Mouse (Mus musculus) embryonic fibroblast, embryonic 13.5 days (primary cell): Measurements from ENCODE around the gene Gm26558. TPM values are rescaled to one million over a fixed set of nuclear protein-coding genes. Genes with fewer than 3 reads are reported as not detected.

Experiments
- H3K27ac ChIP-seq: 2 replicates; pipeline ENCODE4 v1.5.1; 2012; ENCODE audit warnings: low read length, control low read depth, inconsistent platforms; ENCODE audit not compliant: insufficient read depth
- H3K4me1 ChIP-seq: 2 replicates; pipeline ENCODE4 v1.6.1; 2011; ENCODE audit warnings: low read length; ENCODE audit not compliant: control insufficient read depth, insufficient read depth
- H3K4me3 ChIP-seq: 2 replicates; pipeline ENCODE4 v1.5.1; 2011; ENCODE audit warnings: mild to moderate bottlenecking, control low read depth, low read length; ENCODE audit not compliant: insufficient read depth
- CTCF ChIP-seq: IDR thresholded peaks from 2 replicates; pipeline ENCODE4 v1.5.1; 2011; ENCODE audit warnings: mild to moderate bottlenecking, control low read depth, low read length, moderate library complexity, borderline replicate concordance; ENCODE audit not compliant: insufficient read depth
- POLR2A ChIP-seq: IDR thresholded peaks from 2 replicates; pipeline ENCODE4 v1.6.1; 2011; ENCODE audit warnings: low read depth, mild to moderate bottlenecking, control low read depth, low read length, moderate library complexity
- polyA plus RNA-seq: library from polyadenylated mRNA; stranded (reverse); fragments of >200 nt; gene quantifications from 2 replicates; pipeline ENCODE4 v1.2.4, GENCODE M21; 2011; ENCODE audit warnings: low read depth; ENCODE audit not compliant: missing spikeins, insufficient read length

The Gm26558 gene
- polyA plus RNA-seq, 1 experiment, result not detected

- TF ChIP-seq CTCF, result no peak
- no peak for TF ChIP-seq POLR2A
- no peaks in the 10 kb centered on the region for H3K4me1 ChIP-seq
These were observed 4.8 kb downstream of the Gm26558 start for GRCm38 (mm10) chr2:70657083-70657482.

GRCm38 (mm10) chr2:70651820-70652219, 10.1 kb downstream of the Gm26558 start:
- TF ChIP-seq POLR2A (no peak), CTCF (no peak)

More at GRCm38 (mm10) chr2:70657083-70657482, 4.8 kb downstream of the Gm26558 start:
- H3K27ac ChIP-seq, result no peak overlapping the region
- no peak overlapping the region for H3K4me3 ChIP-seq

DNA sequence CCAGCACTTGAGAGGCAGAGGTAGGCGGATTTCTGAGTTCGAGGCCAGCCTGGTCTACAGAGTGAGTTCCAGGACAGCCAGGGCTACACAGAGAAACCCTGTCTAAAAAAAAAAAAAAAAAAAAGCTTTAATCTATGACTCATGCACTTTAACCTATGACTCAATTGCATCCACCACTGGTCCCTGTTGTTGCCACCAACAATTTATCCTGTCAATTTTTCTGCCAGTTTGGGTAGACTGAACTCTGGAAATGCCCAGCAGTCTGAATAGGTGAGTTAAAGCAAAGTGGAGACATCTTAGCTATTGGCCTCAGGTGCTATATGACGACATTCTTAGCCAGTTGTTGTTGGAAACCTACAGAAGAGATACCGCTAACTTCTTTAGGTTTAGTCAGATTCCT, 12.4 kb downstream of the Gm26558 start:
- Histone ChIP-seq H3K4me3 (no peak overlapping the region), H3K27ac (no peak overlapping the region), H3K4me1 (no peaks in the 10 kb centered on the region; the same call in 1 of the 2 replicates)
- TF ChIP-seq CTCF (no peak), POLR2A (no peak)

More at GRCm38 (mm10) chr2:70651820-70652219, 10.1 kb downstream of the Gm26558 start:
- H3K4me3 ChIP-seq, result no peak overlapping the region
- H3K27ac ChIP-seq, result no peak overlapping the region
- no peaks in the 10 kb centered on the region; the same call in 1 of the 2 replicates for H3K4me1 ChIP-seq

GRCm38 (mm10) chr2:70648271-70648670, 13.6 kb downstream of the Gm26558 start:
- Histone ChIP-seq H3K4me3 (no peak overlapping the region), H3K4me1 (no peaks in the 10 kb centered on the region; the same call in 1 of the 2 replicates), H3K27ac (no peak overlapping the region)
- TF ChIP-seq CTCF (no peak), POLR2A (no peak)

DNA sequence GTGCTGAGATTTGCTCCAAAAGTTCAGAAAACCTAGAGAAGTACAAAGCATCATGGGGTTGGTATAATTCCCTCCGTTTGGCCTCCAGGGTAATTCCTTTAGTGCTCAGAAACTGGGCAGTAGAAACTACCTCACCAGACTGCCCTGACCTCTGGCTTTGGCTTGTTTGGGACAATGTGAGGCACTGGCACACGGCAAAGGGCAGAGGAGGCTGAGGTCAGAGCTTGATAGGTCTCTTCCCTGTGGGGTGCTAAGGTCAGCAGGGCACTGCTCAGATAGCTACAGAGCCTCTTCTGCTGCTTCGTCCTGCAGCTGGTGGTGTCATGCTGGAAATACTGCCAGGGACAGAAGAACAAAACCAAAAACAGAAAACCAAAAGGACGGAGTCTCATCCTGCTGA, 14.2 kb downstream of the Gm26558 start:
- H3K4me1 ChIP-seq, result no peaks in the 10 kb centered on the region; the same call in 1 of the 2 replicates
- TF ChIP-seq CTCF (no peak), POLR2A (no peak)
- H3K4me3 ChIP-seq, result no peak overlapping the region
- H3K27ac ChIP-seq, result no peak overlapping the region

GRCm38 (mm10) chr2:70645266-70645780, 16.6 kb downstream of the Gm26558 start:
- no peak overlapping the region for H3K27ac ChIP-seq

GRCm38 (mm10) chr2:70642971-70643565, 18.8 kb downstream of the Gm26558 start:
- no peak overlapping the region for H3K27ac ChIP-seq
- no peak overlapping the region for H3K4me3 ChIP-seq
- no peaks in the 10 kb centered on the region for H3K4me1 ChIP-seq
- TF ChIP-seq POLR2A (no peak), CTCF (no peak)

More at GRCm38 (mm10) chr2:70645266-70645780, 16.6 kb downstream of the Gm26558 start:
- no peak overlapping the region for H3K4me3 ChIP-seq
- TF ChIP-seq POLR2A, result no peak
- TF ChIP-seq CTCF, result no peak
- H3K4me1 ChIP-seq, result no peaks in the 10 kb centered on the region; the same call in 1 of the 2 replicates

DNA sequence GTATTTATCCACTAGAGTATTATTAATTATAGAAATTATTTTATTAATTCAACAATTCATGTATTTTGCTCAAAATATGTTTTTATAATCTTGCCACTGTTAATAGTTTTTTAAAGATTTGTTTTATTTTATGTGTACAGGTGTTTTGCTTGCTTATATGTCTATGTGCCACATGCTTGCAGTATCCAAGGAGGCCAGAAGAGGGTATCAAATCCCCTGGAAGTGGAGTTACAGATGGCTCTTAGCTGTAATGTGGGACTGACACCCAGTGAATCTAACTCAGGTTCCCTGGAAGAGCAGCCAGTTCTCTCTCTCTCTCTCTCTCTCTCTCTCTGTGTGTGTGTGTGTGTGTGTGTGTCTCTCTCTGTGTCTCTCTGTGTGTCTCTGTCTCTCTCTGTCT, 20.9 kb downstream of the Gm26558 start:
- Histone ChIP-seq H3K4me1 (no peaks in the 10 kb centered on the region), H3K27ac (no peak overlapping the region), H3K4me3 (no peak overlapping the region)
- TF ChIP-seq CTCF (no peak), POLR2A (no peak)

DNA sequence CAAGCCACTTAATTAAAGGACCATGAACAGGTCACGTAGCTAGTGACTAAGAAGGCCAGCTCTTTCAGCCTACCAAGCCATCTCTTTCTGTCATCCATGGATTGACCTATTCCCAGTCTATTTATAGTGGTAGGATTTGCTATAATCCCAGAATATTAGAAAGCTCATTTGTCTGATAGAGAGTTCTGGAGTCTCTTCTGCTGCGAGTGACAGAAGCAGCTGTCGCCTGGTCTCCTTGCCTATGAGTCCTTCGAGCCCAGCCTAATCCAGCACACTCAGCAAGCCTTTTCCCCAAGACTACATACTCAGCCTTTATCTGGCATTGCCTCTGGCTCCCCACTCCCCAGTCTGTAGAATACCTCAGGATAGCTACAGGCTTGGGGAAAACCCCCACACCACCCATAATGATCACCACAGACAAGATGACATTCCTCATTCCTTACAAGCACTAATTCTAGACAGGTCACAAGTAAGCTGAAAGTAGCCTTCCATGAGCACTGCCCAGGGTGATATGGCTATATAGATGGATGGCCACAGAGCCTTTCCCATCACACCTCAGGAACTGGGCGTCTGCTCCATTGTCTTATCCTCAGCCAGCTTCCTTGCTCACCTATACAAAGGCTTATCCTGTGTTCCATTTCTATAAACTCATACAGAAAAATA, 27.7 kb downstream of the Gm26558 start:
- TF ChIP-seq POLR2A, result no peak
- no peak for TF ChIP-seq CTCF
- Histone ChIP-seq H3K4me3 (no peak overlapping the region), H3K4me1 (no peaks in the 10 kb centered on the region)

DNA sequence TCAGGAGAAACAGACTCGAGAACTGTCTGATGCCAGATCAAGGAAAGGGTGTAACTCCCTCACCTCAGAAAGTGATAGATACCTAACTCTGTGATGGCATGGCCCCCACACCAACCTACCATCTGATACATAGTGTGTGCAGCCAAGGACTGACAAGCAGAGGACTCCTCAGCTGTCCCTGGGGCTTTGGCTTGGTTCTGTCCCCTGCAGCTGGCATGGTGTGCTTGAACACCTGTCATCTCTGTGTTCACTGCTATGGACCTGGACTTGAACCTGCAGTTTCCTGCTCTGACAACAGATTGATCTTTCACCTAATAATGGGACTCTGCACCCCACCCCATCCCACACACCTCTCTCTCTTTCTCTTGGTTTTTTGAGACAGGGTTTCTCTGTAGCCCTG, 29.5 kb downstream of the Gm26558 start:
- Histone ChIP-seq H3K4me1 (no peaks in the 10 kb centered on the region), H3K27ac (no peak overlapping the region), H3K4me3 (no peak overlapping the region)
- TF ChIP-seq CTCF, result no peak
- TF ChIP-seq POLR2A, result no peak

More for the DNA sequence above, 27.7 kb downstream of the Gm26558 start:
- no peak overlapping the region for H3K27ac ChIP-seq
